Mouse (Mus musculus) lung, postnatal 4 days (tissue): Measurements from ENCODE around the gene Agap1.

Source experiments
- DNase-seq, 2 experiments: peaks; one replicate each; pipeline ENCODE4 v3.0.0; 2021

Gene Agap1

GRCm38 (mm10) chr1:89510731-89511130, 56.1 kb downstream of the Agap1 start:
- DNase-seq = no peak

- no peak for DNase-seq
Measured at GRCm38 (mm10) chr1:89513616-89514283, 59.1 kb downstream of the Agap1 start.

GRCm38 (mm10) chr1:89515808-89516560, 61.4 kb downstream of the Agap1 start:
- DNase-seq = no peak

DNA sequence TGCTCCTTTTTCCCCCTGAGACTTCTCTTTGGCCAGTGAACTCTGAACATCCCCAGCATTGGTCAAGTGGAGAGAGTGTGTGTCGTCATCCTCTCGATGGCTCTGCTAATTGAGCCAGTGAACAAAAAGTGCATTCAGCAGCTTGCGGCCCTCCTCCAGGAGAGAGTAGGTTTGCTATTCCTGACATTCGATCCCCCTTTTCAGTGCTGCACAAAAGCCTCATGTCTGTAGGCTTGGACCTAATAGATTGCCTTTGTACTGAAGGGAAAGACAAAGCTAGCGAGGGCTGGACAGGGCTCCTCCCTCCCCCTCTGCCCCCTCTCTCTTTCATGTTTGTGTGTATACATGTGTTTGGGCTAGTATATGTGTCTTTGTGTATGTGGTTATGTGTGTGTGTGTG, 63.2 kb downstream of the Agap1 start:
- DNase-seq = no peak

GRCm38 (mm10) chr1:89519914-89520643, 65.5 kb downstream of the Agap1 start:
- no peak for DNase-seq

DNA sequence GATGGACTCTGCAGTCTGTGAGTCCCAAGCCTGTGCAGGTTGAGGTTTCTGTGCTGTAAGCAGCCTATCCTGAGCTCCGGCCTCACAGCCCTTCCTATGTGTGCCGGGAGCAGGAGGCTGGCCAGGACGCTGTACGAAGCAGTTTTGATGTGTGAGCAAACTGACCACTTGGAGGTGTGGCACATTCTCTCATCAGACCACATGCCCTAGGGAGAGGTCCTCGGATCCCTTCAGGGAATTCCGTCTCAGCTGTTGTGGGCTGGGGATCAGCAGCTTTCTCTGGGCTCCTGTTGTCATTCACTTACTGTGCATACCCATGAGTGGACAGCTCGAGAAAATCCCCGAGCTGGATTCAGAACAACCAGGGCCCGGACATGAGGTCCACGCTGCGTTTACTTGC, 66.8 kb downstream of the Agap1 start:
- no peak for DNase-seq

DNA sequence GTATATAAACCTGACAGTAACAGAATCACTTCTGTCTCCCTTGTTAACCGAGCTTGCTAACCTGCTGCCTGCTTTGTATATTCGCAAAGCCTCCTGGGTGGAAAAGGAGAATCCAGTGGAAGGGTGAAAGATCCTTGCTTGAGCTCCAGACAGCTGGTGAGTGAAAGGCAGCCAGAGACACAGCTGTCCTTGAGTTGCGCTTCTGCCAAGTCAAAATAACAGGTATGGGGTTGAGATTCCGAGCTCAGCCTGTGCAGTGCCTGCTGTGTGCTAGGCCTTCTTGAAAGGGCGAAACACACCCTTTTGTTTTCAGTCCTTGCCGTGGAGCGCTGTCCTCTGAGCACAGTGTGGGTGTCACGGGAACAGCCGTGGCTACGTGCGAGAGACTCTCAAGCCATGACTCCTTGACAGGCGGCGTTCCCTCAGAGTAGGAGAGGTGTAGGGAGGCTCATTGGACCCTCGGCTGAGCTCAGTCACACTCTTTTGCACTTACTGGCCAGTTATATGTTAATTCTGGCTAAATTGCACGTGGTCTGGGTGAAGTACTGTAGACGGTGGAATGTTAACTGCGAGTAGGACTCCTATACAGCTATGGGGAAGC, 67.4 kb downstream of the Agap1 start:
- no peak for DNase-seq

DNA sequence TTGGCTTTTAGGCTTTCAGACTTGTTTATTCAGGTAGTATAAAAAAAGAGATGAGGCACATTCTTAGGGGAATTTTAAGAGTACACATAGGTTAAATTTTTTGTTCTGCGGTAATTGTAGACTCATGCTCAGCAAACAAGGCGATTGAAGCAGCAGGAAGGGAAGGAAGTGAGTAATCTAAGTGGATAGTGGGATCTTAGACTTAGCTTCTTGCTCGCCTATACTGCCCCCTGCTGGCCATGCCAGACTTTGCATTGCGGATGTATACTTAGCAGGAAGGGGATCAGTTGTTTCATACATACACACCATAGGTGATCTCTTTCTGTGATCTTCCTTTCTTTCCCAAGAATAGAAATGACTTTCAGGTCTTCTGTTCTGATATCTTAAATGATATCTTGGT, 69.8 kb downstream of the Agap1 start:
- peak; percentile 85 to 91 for DNase-seq

GRCm38 (mm10) chr1:89524998-89525397, 70.4 kb downstream of the Agap1 start:
- DNase-seq = no peak

- peak in 1 of 2 experiments; percentile 62 for DNase-seq
Measured at GRCm38 (mm10) chr1:89525825-89526224, 71.2 kb downstream of the Agap1 start.

GRCm38 (mm10) chr1:89528671-89529276, 74.2 kb downstream of the Agap1 start:
- peak; percentile 57 to 80 for DNase-seq

DNA sequence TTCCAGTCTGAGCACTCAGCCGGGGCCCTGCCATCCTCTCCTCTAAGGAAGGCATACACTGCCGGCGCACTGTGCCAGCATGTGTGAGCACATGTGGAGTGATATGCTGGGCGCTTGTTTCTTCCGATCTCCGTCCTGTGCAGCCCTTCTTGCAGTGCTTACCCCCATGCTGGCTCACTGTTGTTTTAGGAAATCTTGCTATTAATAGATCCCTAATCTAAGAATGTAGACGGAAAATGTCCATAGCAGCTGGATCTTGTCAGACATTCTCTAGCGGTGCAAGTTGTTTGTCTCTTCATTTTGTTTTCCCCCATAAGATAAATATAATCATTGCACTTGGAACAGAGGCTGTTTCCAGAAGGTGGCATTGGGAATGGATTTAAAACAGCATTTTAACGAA, 79.1 kb downstream of the Agap1 start:
- peak in 1 of 2 experiments; percentile 46 for DNase-seq

- DNase-seq = peak in 1 of 2 experiments; percentile 42
Measured at GRCm38 (mm10) chr1:89535206-89535605, 80.6 kb downstream of the Agap1 start.

DNA sequence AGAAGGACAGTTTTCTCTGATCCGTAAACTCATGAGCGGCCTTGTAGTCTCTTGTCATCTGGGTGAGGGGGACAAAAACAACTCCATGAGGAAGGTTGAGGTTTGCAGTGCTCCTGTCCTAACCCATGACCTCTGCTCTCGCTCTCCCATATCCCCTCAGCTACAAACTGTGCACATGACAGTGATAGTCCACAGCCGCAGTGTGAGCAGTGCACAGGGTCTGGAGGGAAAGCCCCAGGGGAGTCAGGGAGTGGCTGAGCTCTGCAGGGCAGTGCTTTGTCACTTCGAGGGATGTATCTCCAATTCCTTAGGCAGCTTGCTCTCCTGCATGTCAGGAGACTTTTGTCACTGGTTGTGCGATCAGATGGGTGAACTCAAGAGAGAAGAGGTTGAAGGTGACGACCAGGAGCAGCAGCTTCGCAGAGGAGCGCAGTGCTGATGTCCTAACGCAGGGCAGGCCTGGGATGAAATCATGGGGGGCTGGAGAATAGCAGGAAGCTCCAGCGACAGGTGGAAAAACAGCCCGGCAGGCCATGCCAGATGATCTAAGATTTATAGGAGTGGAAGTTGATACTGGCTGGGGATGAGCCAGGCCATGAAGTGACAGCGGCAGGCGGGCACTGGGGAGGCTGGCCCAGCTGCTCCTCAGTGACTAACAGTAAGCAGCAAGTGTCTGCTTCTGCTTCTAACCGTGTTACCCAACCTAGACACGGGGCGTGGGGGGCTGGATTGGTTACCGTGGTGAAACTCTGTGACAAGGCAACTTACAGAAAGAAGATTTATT, 83.7 kb downstream of the Agap1 start:
- DNase-seq = no peak

DNA sequence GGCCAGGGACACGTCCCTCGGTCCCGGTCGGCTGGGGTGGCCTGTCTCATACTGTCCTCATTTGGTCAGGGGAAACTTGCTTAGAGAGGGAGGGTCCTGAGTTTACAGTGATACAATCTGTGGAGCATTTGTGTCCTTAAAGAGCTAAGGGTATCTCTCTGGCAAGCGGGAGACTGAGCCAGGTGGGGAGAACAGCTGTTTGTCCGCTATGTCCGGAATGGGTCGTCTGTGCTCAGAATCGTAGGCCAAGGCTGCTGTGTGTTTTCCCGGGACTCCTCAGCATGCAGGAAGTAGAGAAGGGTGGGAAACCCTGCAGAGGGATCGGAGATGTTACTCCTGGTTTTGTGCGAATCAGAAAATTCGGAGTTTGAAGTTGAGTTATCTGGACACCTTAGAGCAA, 84.5 kb downstream of the Agap1 start:
- DNase-seq = no peak

DNA sequence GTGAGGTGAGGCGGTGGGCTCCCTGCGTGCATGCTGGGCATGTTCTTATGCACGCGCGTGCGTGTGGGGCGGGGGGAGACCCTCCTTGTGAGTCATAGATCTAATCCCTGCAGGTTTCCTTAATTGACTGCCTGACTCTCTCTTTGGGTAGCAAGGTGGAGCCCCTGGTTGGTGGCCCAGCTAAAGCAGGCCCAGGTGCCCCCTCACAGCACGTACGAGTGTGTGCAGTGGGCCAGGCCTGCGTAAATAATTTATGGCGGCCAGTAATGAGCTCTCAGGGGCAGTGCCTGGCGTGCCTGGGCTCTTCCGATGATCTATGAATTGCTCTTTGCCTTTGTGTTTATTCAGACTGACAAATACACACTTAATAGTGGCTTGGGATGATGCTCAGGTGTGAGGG, 86.5 kb downstream of the Agap1 start:
- DNase-seq = no peak

DNA sequence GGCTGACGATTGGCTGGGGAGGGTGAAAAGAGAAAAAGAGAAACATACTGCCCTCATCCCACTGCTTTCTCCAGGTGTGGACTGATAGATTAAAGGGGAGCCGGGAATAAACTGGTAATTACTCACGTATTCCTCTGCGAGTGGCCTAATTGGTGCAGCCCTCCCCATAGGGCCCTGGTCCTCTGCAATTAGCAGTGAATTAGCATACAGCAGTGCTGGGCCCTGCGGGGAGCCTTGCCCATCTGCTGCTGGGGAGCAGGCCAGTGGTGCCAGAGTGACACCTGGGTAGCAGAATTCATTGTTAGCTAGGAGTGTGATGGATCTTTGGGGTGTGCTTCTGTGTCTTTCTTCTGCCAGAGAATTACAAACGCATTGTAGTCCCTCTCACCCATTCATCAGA, 87.9 kb downstream of the Agap1 start:
- DNase-seq = no peak

- DNase-seq = no peak
Measured at GRCm38 (mm10) chr1:89543312-89543711, 88.7 kb downstream of the Agap1 start.

DNA sequence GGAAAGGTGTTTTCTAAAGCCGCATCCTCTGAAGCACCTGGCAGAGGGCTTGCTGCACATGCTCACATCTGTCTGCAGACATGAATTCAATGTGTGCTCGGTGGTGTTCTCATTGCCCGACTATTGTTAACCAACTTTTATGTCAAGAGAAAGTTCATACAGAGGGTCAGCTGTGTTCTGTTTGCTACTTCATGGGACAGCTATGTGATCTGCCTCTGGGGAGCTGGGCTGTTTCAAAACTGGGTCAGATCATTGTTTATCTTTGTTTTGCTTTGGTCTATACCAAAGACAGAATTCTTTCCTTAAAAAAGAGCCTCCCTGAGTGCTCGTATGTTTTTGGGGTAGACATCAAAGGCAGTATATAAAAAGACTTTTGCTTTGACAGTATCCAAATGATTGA, 89.5 kb downstream of the Agap1 start:
- DNase-seq = no peak

GRCm38 (mm10) chr1:89545099-89545498, 90.5 kb downstream of the Agap1 start:
- DNase-seq = no peak

DNA sequence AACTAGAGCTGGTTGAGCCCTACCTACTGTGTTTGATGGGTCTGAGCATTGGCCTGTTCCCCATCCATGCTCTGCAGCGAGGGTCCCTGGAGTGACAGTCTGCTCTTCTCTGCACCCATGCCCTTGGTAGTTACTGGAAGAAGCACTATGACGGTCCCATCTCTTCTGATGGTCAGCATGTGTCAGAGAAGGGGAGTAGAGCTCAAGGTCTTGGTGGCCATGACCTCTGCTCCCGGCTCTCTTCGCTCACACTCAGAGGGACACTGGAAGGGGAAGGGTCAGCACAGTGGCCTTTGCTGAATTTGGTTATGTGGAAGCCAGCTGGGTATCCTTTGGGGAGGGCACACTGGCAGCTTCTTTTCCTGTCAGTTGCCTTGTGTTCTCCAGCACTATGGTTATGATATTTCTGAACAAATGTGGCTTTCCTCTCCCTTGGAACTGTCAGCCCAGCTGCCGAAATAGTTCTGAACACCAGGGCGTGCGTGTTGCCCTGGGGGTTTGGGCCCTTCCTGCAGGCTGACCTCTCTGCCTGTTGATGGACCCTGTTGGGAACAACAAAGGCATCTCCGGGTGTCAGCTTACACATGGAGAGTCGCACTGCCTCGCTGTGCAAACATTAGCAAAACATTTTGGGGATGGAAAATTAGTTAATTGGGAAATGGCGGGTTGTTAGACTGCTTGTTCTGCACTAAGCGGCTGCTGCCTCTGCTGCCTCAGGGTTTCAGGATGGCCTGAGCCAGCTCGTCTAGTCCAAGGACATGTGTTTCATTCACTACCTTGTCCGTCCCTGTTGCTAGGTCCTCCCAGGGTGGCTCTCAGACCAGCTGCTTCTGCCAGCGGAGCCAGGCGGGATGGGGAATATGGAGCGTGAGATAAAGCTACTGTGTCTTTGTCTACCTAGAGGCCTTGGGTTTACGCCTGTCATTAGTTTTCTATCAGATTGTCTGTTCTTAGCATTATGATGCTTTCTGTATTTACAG, 93.2 kb downstream of the Agap1 start:
- DNase-seq = no peak
